Mouse (Mus musculus) midbrain, postnatal 0 days (tissue): Measurements from ENCODE around the gene Eps15l1. TPM values are rescaled to one million over a fixed set of nuclear protein-coding genes. Genes with fewer than 3 reads are reported as not detected.

Experiments used
- ATAC-seq: fragments of 200-750 bp; cut with Nextera tagmentation; 2 replicates; pipeline ENCODE4 v1.8.0; 2017; ENCODE audit warnings: moderate number of reproducible peaks, mild to moderate bottlenecking, moderate TSS enrichment, moderate library complexity; ENCODE audit not compliant: low FRiP score
- DNase-seq: peaks from one replicate; pipeline ENCODE4 v3.0.0-alpha.2; 2015; ENCODE audit warnings: low spot score
- H3K27ac ChIP-seq: fragments of 300-500 bp; sonication (generic); 2 replicates; pipeline ENCODE4 v1.5.1; 2014; ENCODE audit warnings: low read depth, mild to moderate bottlenecking, low read length, mixed read lengths
- H3K27me3 ChIP-seq: fragments of 300-500 bp; sonication (generic); 2 replicates; pipeline ENCODE4 v1.6.1; 2014; ENCODE audit warnings: low read length, control low read depth, mixed read lengths; ENCODE audit not compliant: insufficient read depth
- H3K36me3 ChIP-seq: fragments of 300-500 bp; sonication (generic); 2 replicates; pipeline ENCODE4 v1.6.1; 2014; ENCODE audit warnings: low read length, control low read depth, mixed read lengths; ENCODE audit not compliant: insufficient read depth
- H3K4me1 ChIP-seq: fragments of 300-500 bp; sonication (generic); 2 replicates; pipeline ENCODE4 v1.6.1; 2014; ENCODE audit warnings: mild to moderate bottlenecking, control low read depth, antibody characterized with exemption, low read length, mixed read lengths; ENCODE audit not compliant: insufficient read depth
- H3K4me2 ChIP-seq: fragments of 300-500 bp; sonication (generic); 2 replicates; pipeline ENCODE4 v1.6.1; 2014; ENCODE audit warnings: low read depth, mild to moderate bottlenecking, low read length, mixed read lengths; ENCODE audit not compliant: poor library complexity, severe bottlenecking
- H3K4me3 ChIP-seq: fragments of 300-500 bp; sonication (generic); 2 replicates; pipeline ENCODE4 v1.5.1; 2014; ENCODE audit warnings: low read depth, mild to moderate bottlenecking, low read length, moderate library complexity
- H3K9ac ChIP-seq: fragments of 300-500 bp; sonication (generic); replicated peaks from 2 replicates; pipeline ENCODE4 v1.6.1; 2014; ENCODE audit warnings: mild to moderate bottlenecking, low read length, moderate library complexity, mixed read lengths; ENCODE audit not compliant: poor library complexity, severe bottlenecking
- H3K9me3 ChIP-seq: fragments of 300-500 bp; sonication (generic); 2 replicates; pipeline ENCODE4 v1.6.1; 2016; ENCODE audit warnings: low read length, control low read depth
- CTCF ChIP-seq: IDR thresholded peaks from 2 replicates; pipeline ENCODE4 v1.5.1; 2016; ENCODE audit warnings: antibody characterized with exemption, mild to moderate bottlenecking
- WGBS: fragments of 180-500 bp; shearing (Covaris S2); extraction: QIAGEN DNeasy Blood & Tissue Kit; methylation state at CpG from one replicate; pipeline ENCODE4 v1.1.7; 2014; 5-methylcytosine and 5-hydroxymethylcytosine counted together
- polyA plus RNA-seq: library from polyadenylated mRNA; unstranded; fragments of >200 nt; fragmentation: Nextera tagmentation; extraction: Ambion mirVana; gene quantifications from 2 replicates; pipeline ENCODE4 v1.2.1, GENCODE M21; 2015
- total RNA-seq: library from RNA; depleted of rRNA; stranded (reverse); fragments of >200 nt; gene quantifications from 2 replicates; pipeline ENCODE4 v1.2.3, GENCODE M21; 2014; rRNA removed

Eps15l1 gene
- total RNA-seq (65.7 and 66.4 TPM in 2 replicates), polyA plus RNA-seq (51.3 and 51.9 TPM in 2 replicates)

GRCm38 (mm10) chr8:72421362-72422335 is at the start of gene Eps15l1:
TSS of gene Eps15l1 (minus strand) at chr8:72421460.
- no peaks in the 10 kb centered on the region for H3K27me3 ChIP-seq
- ATAC-seq (peak; percentile 97), DNase-seq (peak; percentile 99)
- no peak for TF ChIP-seq CTCF
- peak within 1 kb of the TSS; percentile 89 for H3K27ac ChIP-seq
- H3K4me3 ChIP-seq = peak within 1 kb of the TSS; percentile 82
- peak within 1 kb of the TSS; percentile 91 for H3K9ac ChIP-seq
- WGBS = under 1% methylated on average over 48 of the region's 48 CpGs
- H3K4me1 ChIP-seq = peaks cover 12% of the 10 kb centered on the region
- H3K4me2 ChIP-seq = peak within 1 kb of the TSS; percentile 71
- peaks cover 3% of the 10 kb centered on the region; the same call in 1 of the 2 replicates for H3K36me3 ChIP-seq
- H3K9me3 ChIP-seq = no peaks in the 10 kb centered on the region

- ATAC-seq = no peak
- 97% methylated on average over 7 of the region's 7 CpGs for WGBS
- H3K4me2 ChIP-seq = no peak overlapping the region
- H3K4me1 ChIP-seq = no peaks in the 10 kb centered on the region; the same call in 1 of the 2 replicates
- H3K9ac ChIP-seq = no peak overlapping the region
- no peaks in the 10 kb centered on the region for H3K9me3 ChIP-seq
- H3K27me3 ChIP-seq = no peaks in the 10 kb centered on the region
- TF ChIP-seq CTCF = no peak
- no peak overlapping the region for H3K4me3 ChIP-seq
- no peak for DNase-seq
- no peak overlapping the region for H3K27ac ChIP-seq
- H3K36me3 ChIP-seq = peaks cover 60% of the 10 kb centered on the region
These were observed 49.4 kb upstream of the Eps15l1 start for GRCm38 (mm10) chr8:72470684-72471083.

- no peak overlapping the region for H3K4me2 ChIP-seq
- H3K9ac ChIP-seq = no peak overlapping the region
- WGBS = 96% methylated on average over 8 of the region's 8 CpGs
- no peaks in the 10 kb centered on the region for H3K27me3 ChIP-seq
- H3K36me3 ChIP-seq = peaks cover 67% of the 10 kb centered on the region
- no peak for TF ChIP-seq CTCF
- DNase-seq (no peak), ATAC-seq (no peak)
- no peaks in the 10 kb centered on the region; the same call in 1 of the 2 replicates for H3K4me1 ChIP-seq
- H3K27ac ChIP-seq = no peak overlapping the region
- H3K9me3 ChIP-seq = no peaks in the 10 kb centered on the region
- H3K4me3 ChIP-seq = no peak overlapping the region
These were observed 48.7 kb upstream of the Eps15l1 start for GRCm38 (mm10) chr8:72469984-72470383.

GRCm38 (mm10) chr8:72469243-72469642 is 48.0 kb upstream of the Eps15l1 start:
- H3K4me3 ChIP-seq = no peak overlapping the region
- no peaks in the 10 kb centered on the region; the same call in 1 of the 2 replicates for H3K4me1 ChIP-seq
- H3K36me3 ChIP-seq = peaks cover 73% of the 10 kb centered on the region
- TF ChIP-seq CTCF = no peak
- ATAC-seq (no peak), DNase-seq (no peak)
- no peak overlapping the region for H3K9ac ChIP-seq
- H3K4me2 ChIP-seq = no peak overlapping the region
- no peaks in the 10 kb centered on the region for H3K9me3 ChIP-seq
- WGBS = 94% methylated on average over 2 of the region's 2 CpGs
- H3K27ac ChIP-seq = no peak overlapping the region
- no peaks in the 10 kb centered on the region for H3K27me3 ChIP-seq

GRCm38 (mm10) chr8:72464211-72464610 is 43.0 kb upstream of the Eps15l1 start:
- WGBS = 94% methylated on average over 10 of the region's 10 CpGs
- H3K27ac ChIP-seq = no peak overlapping the region

More at GRCm38 (mm10) chr8:72464211-72464610, 43.0 kb upstream of the Eps15l1 start:
- no peaks in the 10 kb centered on the region for H3K4me1 ChIP-seq
- H3K9ac ChIP-seq = no peak overlapping the region
- no peaks in the 10 kb centered on the region for H3K9me3 ChIP-seq
- peaks cover 91% of the 10 kb centered on the region for H3K36me3 ChIP-seq
- ATAC-seq = no peak
- H3K27me3 ChIP-seq = no peaks in the 10 kb centered on the region
- DNase-seq = no peak
- no peak overlapping the region for H3K4me3 ChIP-seq
- TF ChIP-seq CTCF = no peak
- no peak overlapping the region for H3K4me2 ChIP-seq
